Mouse (Mus musculus): Measurements from ENCODE around the gene Hist2h3c1. TPM values are rescaled to one million over a fixed set of nuclear protein-coding genes. Genes with fewer than 3 reads are reported as not detected.
A peak's percentile ranks its signal among the peaks of the same experiment; 100 is the strongest.
"Not testable (repeated sequence)": the region's sequence is repeated elsewhere in the genome, so short reads cannot be mapped to it uniquely, and the experiment has no call there.

Hist2h3c1 gene
- total RNA-seq, 2 experiments from 2014 or later: 17.8 TPM; not detected in 1

GRCm38 (mm10) chr3:96277800-96278624, 31.5 kb downstream of the Hist2h3c1 start:
- ATAC-seq (ENCODE audit: poor library complexity, severe bottlenecking): peak; percentile 95

- ATAC-seq (ENCODE audit: poor library complexity, severe bottlenecking): no peak
Measured at GRCm38 (mm10) chr3:96280660-96281059, 34.2 kb downstream of the Hist2h3c1 start.

DNA sequence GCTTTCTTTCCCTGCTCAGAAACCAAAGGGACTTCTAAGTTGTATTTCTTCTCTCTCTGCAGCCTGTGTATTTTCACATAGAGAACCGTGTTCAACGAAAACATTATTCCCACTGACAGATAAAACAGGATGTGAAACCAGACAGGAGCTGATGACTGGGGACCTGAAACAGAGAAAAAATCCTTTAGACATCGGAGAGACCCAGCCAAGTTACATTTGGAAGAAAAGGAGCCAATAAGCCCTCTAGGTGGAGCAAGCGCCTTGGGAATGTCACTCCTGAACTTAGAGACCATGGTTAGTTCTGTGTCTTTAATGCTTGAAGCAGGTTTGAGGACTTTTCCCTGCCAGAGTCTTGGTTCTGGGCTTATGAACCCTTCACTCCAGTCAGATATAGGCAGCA, 38.0 kb downstream of the Hist2h3c1 start:
- ATAC-seq (ENCODE audit: poor library complexity, severe bottlenecking): peak; percentile 49

DNA sequence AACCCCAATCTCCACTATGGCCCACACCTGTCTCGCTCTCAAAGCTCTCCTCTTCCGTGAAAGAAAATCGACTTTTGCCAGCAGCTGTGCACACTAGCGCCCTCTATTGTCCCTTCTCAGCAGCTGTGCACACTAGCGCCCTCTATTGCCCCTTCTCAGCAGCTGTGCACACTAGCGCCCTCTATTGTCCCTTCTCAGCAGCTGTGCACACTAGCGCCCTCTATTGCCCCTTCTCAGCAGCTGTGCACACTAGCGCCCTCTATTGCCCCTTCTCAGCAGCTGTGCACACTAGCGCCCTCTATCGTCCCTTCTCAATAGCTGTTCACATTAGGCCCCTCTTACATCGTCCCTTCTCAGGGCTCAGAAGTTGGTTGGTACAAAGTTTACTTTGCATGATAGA, 40.8 kb downstream of the Hist2h3c1 start:
- not testable (repeated sequence) for ATAC-seq (ENCODE audit: poor library complexity, severe bottlenecking)

DNA sequence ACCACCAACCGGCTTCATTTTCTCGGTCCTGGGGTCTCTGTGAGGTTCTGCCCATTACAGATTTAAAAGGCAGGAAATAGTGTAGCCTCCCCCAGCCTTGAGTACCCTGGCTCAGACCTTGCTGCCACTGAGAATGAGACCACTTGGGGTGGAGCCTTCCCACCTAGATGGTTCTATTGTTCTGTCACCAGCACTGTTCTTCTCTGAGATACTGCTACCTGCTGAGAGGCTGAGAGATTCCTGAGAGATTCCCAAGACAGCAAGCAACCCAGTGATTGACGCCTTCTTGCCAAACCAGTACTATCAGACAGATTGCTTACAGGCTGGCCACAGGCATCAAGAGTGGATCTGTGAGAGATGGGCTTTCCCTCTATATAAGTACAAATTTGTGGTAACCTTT, 42.7 kb downstream of the Hist2h3c1 start:
- no peak for ATAC-seq (ENCODE audit: poor library complexity, severe bottlenecking)

GRCm38 (mm10) chr3:96290727-96291126, 44.2 kb downstream of the Hist2h3c1 start:
- not testable (repeated sequence) for ATAC-seq (ENCODE audit: poor library complexity, severe bottlenecking)

- ATAC-seq (ENCODE audit: poor library complexity, severe bottlenecking): no peak
Measured at GRCm38 (mm10) chr3:96292641-96293040, 46.2 kb downstream of the Hist2h3c1 start.

- ATAC-seq (ENCODE audit: poor library complexity, severe bottlenecking): peak; percentile 71
Measured at GRCm38 (mm10) chr3:96293368-96293767, 46.9 kb downstream of the Hist2h3c1 start.

GRCm38 (mm10) chr3:96293787-96294186, 47.3 kb downstream of the Hist2h3c1 start, which contains the start of gene Fcgr1:
Fcgr1 (minus strand) TSS chr3:96293969.
- peak; percentile 86 for ATAC-seq (ENCODE audit: poor library complexity, severe bottlenecking)

Other genes starting within 250 kb of the Hist2h3c1 start
- 23.8 and 31.2 TPM in 2 replicates for gene Vps45, start 188.2 kb upstream of the Hist2h3c1 start, total RNA-seq (2015)
- gene Vps45, start 188.2 kb upstream of the Hist2h3c1 start, total RNA-seq (2017): 9.5 and 11.6 TPM in 2 replicates
- 1.2 and 1.3 TPM in 2 replicates for gene Otud7b, start 142.2 kb upstream of the Hist2h3c1 start, total RNA-seq (2015)
- 3.1 and 4.8 TPM in 2 replicates for gene Otud7b, start 142.2 kb upstream of the Hist2h3c1 start, total RNA-seq (2017)
- gene Mtmr11, start 84.7 kb upstream of the Hist2h3c1 start, total RNA-seq (2015): 0.09 TPM in 1 of 2 replicates, not detected in the other
- not detected in 2 replicates for gene Mtmr11, start 84.7 kb upstream of the Hist2h3c1 start, total RNA-seq (2017)
- gene Sf3b4, start 74.4 kb upstream of the Hist2h3c1 start, total RNA-seq (2015): 51.0 and 64.8 TPM in 2 replicates
- gene Sf3b4, start 74.4 kb upstream of the Hist2h3c1 start, total RNA-seq (2017): 15.4 and 16.3 TPM in 2 replicates
- 0.09 and 0.11 TPM in 2 replicates for gene Sv2a, start 65.5 kb upstream of the Hist2h3c1 start, total RNA-seq (2015)
- gene Sv2a, start 65.5 kb upstream of the Hist2h3c1 start, total RNA-seq (2017): 0.07 TPM in 1 of 2 replicates, not detected in the other
- gene Bola1, start 27.0 kb upstream of the Hist2h3c1 start, total RNA-seq (2015): 11.9 and 14.2 TPM in 2 replicates
- gene Bola1, start 27.0 kb upstream of the Hist2h3c1 start, total RNA-seq (2017): 9.9 and 12.1 TPM in 2 replicates
- gene Hist2h2ab, start 26.8 kb upstream of the Hist2h3c1 start, total RNA-seq (2015): 6.0 and 6.9 TPM in 2 replicates
- 70.6 and 78.2 TPM in 2 replicates for gene Hist2h2ab, start 26.8 kb upstream of the Hist2h3c1 start, total RNA-seq (2017)
- 43.3 and 49.5 TPM in 2 replicates for gene Hist2h2ac, start 25.8 kb upstream of the Hist2h3c1 start, total RNA-seq (2015)
- gene Hist2h2ac, start 25.8 kb upstream of the Hist2h3c1 start, total RNA-seq (2017): 3,888 and 4,875 TPM in 2 replicates
- gene Hist2h2be, start 25.6 kb upstream of the Hist2h3c1 start, total RNA-seq (2015): 10.2 and 11.9 TPM in 2 replicates
- gene Hist2h2be, start 25.6 kb upstream of the Hist2h3c1 start, total RNA-seq (2017): 14.8 and 14.9 TPM in 2 replicates
- 319 and 351 TPM in 2 replicates for gene Hist2h3c2, start 7.6 kb upstream of the Hist2h3c1 start, total RNA-seq (2015)
- gene Hist2h3c2, start 7.6 kb upstream of the Hist2h3c1 start, total RNA-seq (2017): 146 and 157 TPM in 2 replicates
- gene Hist2h2aa2, start 6.4 kb upstream of the Hist2h3c1 start, total RNA-seq (2015): 98.2 and 115 TPM in 2 replicates
- gene Hist2h2aa2, start 6.4 kb upstream of the Hist2h3c1 start, total RNA-seq (2017): not detected in 2 replicates
- gene Hist2h2aa1, start 1.2 kb upstream of the Hist2h3c1 start, total RNA-seq (2015): not detected in 2 replicates
- gene Hist2h2aa1, start 1.2 kb upstream of the Hist2h3c1 start, total RNA-seq (2017): 12,468 and 14,692 TPM in 2 replicates
- gene Hist2h4, start 16.6 kb downstream of the Hist2h3c1 start, total RNA-seq (2015): 187 and 212 TPM in 2 replicates
- gene Hist2h4, start 16.6 kb downstream of the Hist2h3c1 start, total RNA-seq (2017): 175 TPM in 2 replicates
- gene Hist2h3b, start 22.0 kb downstream of the Hist2h3c1 start, total RNA-seq (2015): 1,096 and 1,674 TPM in 2 replicates
- 491 and 548 TPM in 2 replicates for gene Hist2h3b, start 22.0 kb downstream of the Hist2h3c1 start, total RNA-seq (2017)
- 1,241 and 1,605 TPM in 2 replicates for gene Hist2h2bb, start 23.1 kb downstream of the Hist2h3c1 start, total RNA-seq (2015)
- gene Hist2h2bb, start 23.1 kb downstream of the Hist2h3c1 start, total RNA-seq (2017): 11,779 and 12,958 TPM in 2 replicates
- gene Fcgr1, start 47.3 kb downstream of the Hist2h3c1 start, total RNA-seq (2015): 15.7 and 25.4 TPM in 2 replicates
- gene Fcgr1, start 47.3 kb downstream of the Hist2h3c1 start, total RNA-seq (2017): 24.5 and 27.9 TPM in 2 replicates
- gene BC107364, start 205.6 kb downstream of the Hist2h3c1 start, total RNA-seq (2015): not detected in 2 replicates
- not detected in 2 replicates for gene BC107364, start 205.6 kb downstream of the Hist2h3c1 start, total RNA-seq (2017)